Mouse (Mus musculus) midbrain, embryonic 15.5 days (tissue): ENCODE results near the gene Sde2. TPM values are rescaled to one million over a fixed set of nuclear protein-coding genes. Genes with fewer than 3 reads are reported as not detected.
A peak's percentile ranks its signal among the peaks of the same experiment; 100 is the strongest.

Experiments used
- ATAC-seq: fragments of 200-750 bp; cut with Nextera tagmentation; replicated peaks from 2 replicates; pipeline ENCODE4 v1.8.0; 2017; ENCODE audit warnings: moderate TSS enrichment
- H3K27ac ChIP-seq: fragments of 300-500 bp; sonication (generic); 2 replicates; pipeline ENCODE4 v1.5.1; 2015; ENCODE audit warnings: mild to moderate bottlenecking, inconsistent platforms
- H3K27me3 ChIP-seq: fragments of 300-500 bp; sonication (generic); replicated peaks from 2 replicates; pipeline ENCODE4 v1.6.1; 2015; ENCODE audit warnings: inconsistent platforms
- H3K36me3 ChIP-seq: fragments of 300-500 bp; sonication (generic); replicated peaks from 2 replicates; pipeline ENCODE4 v1.6.1; 2015; ENCODE audit warnings: inconsistent platforms
- H3K4me1 ChIP-seq: fragments of 300-500 bp; sonication (generic); 2 replicates; pipeline ENCODE4 v1.6.1; 2015; ENCODE audit warnings: inconsistent platforms
- H3K4me2 ChIP-seq: fragments of 300-500 bp; sonication (generic); 2 replicates; pipeline ENCODE4 v1.6.1; 2015; ENCODE audit warnings: inconsistent platforms, mild to moderate bottlenecking, moderate library complexity
- H3K4me3 ChIP-seq: fragments of 300-500 bp; sonication (generic); 2 replicates; pipeline ENCODE4 v1.5.1; 2015; ENCODE audit warnings: mild to moderate bottlenecking, inconsistent platforms
- H3K9ac ChIP-seq: fragments of 300-500 bp; sonication (generic); 2 replicates; pipeline ENCODE4 v1.6.1; 2015; ENCODE audit warnings: mild to moderate bottlenecking, inconsistent platforms
- H3K9me3 ChIP-seq: fragments of 300-500 bp; sonication (generic); 2 replicates; pipeline ENCODE4 v1.6.1; 2016; ENCODE audit warnings: inconsistent platforms
- WGBS: fragments of 180-500 bp; shearing (Covaris S2); methylation state at CpG from one replicate; pipeline ENCODE4 v1.1.7; 2015; ENCODE audit warnings: mixed read lengths; 5-methylcytosine and 5-hydroxymethylcytosine counted together
- polyA plus RNA-seq: library from polyadenylated mRNA; unstranded; fragments of >200 nt; fragmentation: Nextera tagmentation; extraction: Ambion mirVana; gene quantifications from 2 replicates; pipeline ENCODE4 v1.2.1, GENCODE M21; 2015

The Sde2 gene
- 29.0 and 30.9 TPM in 2 replicates for polyA plus RNA-seq

DNA sequence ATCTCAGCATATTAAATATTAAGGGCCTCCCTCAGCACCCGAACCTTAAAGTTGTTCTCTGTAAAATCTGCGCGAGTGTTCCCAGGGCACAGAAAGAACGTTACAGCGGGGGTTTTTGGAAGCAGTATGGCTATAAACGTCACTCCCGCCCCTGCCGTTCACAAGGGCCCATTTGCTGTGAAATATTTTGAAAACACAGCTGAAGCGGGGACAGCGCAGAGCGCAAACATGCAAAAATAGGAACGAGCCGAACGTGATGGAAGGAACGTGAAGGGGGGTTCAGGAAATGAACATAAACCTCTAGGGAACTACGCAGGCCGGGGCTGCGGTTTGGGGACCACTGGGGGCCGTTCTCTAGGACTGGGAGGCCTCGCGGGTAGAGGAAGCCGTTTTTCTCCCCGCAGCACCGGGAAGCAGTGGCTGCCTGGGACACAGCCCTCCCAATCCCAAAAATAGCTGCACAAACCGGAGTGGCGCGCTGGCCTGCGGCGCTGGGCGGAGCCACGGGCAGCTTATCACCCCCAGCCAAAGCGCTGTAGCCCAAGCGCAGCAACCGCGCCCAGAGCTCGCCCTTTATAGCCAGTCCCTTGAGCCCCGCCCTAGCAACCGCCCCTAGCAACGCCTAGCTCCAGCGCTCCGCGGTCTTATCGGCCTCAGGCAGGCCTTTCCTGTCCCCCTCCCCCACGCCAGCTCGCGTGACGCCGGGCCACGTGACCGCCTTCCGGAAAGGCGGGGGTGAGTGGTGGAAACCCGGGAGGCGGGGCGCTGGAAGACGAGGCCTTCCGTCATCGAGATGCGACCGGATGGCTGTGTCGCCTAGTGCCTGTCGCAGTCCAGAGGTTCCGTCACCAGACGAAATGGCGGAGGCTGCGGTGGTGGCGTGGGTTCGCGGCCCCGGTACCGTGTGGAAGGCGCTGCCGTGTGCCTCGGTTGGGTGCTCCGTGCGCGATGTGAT is at the start of gene Sde2:
Gene Sde2 (plus strand): TSS at position 812 of the 955 bp plus-strand sequence.
- H3K4me2 ChIP-seq: peak within 1 kb of the TSS; percentile 75
- peaks cover 46% of the 10 kb centered on the region for H3K4me1 ChIP-seq
- peak within 1 kb of the TSS; percentile 99 for H3K27ac ChIP-seq
- no peaks in the 10 kb centered on the region for H3K36me3 ChIP-seq
- H3K4me3 ChIP-seq: peak within 1 kb of the TSS; percentile 75
- no peaks in the 10 kb centered on the region for H3K9me3 ChIP-seq
- WGBS: under 1% methylated on average over 77 of the region's 77 CpGs
- H3K9ac ChIP-seq: peak within 1 kb of the TSS; percentile 77
- peak; percentile 95 for ATAC-seq
- H3K27me3 ChIP-seq: no peaks in the 10 kb centered on the region

DNA sequence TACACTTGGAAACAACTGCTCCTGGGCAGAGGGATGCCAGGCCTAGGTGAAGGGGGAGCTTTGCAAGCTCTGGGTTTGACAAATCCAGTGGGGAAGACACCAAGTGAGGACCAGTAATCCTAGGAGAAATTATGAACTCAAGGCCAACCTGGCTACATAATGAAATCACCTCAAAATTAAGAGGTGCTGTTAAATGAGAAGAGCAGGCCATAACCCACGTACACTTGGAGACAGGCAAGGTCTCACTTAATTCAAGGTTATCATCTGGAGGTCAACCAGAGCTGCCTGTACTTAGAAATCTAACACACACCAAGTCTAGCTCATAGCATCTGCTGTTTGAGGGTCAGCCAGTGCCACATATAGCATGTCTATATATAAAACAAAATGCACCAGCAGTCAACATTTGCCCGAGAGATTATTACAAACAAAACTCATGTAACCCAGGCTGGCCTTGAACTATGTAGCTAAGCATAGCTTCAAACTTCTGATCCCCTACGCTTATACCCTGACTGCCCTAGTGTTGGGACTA is 49.4 kb upstream of the Sde2 start:
- Histone ChIP-seq H3K27me3 (no peaks in the 10 kb centered on the region), H3K27ac (no peak overlapping the region), H3K9me3 (no peaks in the 10 kb centered on the region), H3K4me1 (peaks cover 8% of the 10 kb centered on the region), H3K4me2 (no peak overlapping the region), H3K9ac (no peak overlapping the region), H3K4me3 (no peak overlapping the region), H3K36me3 (peaks cover 35% of the 10 kb centered on the region)
- 86% methylated on average over 3 of the region's 3 CpGs for WGBS
- ATAC-seq: peak; percentile 33

DNA sequence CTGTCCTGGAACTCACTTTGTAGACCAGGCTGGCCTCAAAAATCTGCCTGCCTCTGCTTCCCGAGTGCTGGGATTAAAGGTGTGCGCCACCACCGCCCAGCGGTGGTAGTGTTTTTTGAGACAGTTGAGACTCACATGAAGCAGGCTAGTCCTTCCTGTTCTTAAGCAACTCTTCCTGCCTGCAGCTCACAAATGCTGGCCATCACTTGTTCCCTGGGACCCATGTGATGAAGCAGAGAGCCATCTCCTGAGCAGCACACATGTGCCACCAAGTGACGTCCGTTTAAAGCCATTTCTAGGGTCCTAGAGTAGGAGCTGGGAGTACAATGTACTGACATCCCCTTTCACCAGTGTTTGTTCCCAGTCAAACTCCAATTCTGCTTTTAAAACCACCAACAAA is 47.0 kb upstream of the Sde2 start:
- Histone ChIP-seq H3K4me3 (no peak overlapping the region), H3K9me3 (no peaks in the 10 kb centered on the region), H3K27me3 (no peaks in the 10 kb centered on the region), H3K36me3 (peaks cover 55% of the 10 kb centered on the region), H3K4me1 (peaks cover 20% of the 10 kb centered on the region), H3K9ac (no peak overlapping the region), H3K4me2 (no peak overlapping the region), H3K27ac (no peak overlapping the region)
- ATAC-seq: no peak
- 92% methylated on average over 6 of the region's 6 CpGs for WGBS

DNA sequence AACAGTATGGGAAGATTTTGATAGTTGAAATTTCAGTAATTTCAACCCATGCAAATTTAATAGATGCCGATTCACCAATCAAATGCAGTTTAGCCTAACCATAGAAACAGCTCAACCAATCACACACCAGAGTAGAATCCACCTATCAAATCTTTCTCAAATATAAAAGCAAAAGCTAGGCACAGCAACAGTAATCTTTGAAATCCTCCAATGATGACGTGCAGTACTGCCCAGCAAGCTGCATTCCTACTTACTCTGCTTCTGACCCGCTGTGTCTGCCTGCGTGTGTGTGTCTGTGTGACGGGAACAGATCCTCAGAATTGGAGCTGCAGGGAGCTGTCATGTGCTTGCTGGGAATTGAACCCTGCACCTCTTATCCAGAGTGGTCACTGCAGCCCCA is 42.1 kb upstream of the Sde2 start:
- no peak for ATAC-seq
- H3K4me3 ChIP-seq: no peak overlapping the region

DNA sequence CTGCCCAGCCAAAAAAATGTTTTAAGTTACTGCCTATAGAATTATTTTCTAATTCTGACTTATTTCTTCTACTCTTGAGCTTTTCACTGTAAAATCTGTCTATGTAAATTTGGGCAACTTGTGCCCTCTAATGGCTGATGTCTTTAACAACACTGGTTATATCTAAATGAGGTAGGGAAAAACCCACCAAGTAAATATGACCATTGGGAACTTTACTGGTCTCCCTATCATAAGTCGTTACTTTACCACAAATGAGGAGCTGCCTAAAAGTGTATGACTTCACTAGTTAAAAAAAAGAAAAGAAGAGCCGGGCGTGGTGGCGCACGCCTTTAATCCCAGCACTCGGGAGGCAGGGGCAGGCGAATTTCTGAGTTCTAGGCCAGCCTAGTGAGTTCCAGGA is 40.0 kb upstream of the Sde2 start:
- WGBS: 70% methylated on average over 7 of the region's 7 CpGs
- H3K4me1 ChIP-seq: peaks cover 57% of the 10 kb centered on the region
- H3K9ac ChIP-seq: 0 out of 2 replicates have a peak overlapping the region, but pooled peaks have one; percentile 21

More for the DNA sequence above, 42.1 kb upstream of the Sde2 start:
- Histone ChIP-seq H3K27ac (no peak overlapping the region), H3K36me3 (peaks cover 56% of the 10 kb centered on the region), H3K9me3 (no peaks in the 10 kb centered on the region), H3K4me1 (peaks cover 43% of the 10 kb centered on the region), H3K27me3 (no peaks in the 10 kb centered on the region), H3K9ac (no peak overlapping the region), H3K4me2 (no peak overlapping the region)
- WGBS: 69% methylated on average over 5 of the region's 5 CpGs

DNA sequence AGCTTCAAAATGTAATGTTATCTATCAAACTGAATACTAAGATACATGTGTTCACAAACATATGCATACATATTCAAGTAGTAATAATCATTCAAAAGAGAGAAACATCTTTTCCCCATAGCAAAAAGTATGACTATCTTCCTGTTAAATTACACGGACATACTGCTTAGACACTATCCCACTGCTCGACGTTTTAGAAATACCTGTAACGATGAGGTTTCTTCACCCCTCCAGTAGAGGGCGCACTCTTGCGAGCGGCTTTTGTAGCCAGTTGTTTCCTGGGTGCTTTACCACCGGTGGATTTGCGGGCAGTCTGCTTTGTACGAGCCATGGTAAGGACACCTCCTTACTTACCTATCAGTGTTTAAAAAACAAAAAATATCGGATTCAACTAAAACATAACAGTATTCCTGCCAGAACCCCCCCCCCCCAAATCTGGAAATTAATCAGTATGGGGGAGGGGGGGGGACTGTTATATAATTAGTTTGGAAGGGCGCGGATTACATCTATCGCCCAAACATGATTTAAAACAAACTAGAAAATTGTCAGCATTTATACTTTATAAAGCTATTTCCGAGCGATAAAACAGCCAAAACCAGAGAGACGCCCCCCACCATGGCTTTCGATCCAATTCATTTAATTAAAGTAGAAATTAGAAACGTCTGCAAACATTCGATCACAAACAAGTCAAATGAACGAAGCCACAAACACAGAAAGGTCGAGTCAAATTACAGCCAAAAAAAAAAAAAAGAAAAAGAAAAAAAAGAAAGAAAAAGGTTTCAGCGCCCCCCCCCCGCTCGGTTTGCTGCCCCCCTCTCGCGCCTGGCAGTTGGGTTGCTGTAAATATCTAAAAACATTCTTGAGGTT is 39.1 kb upstream of the Sde2 start:
- Histone ChIP-seq H3K4me3 (peak overlapping the region; percentile 98), H3K4me2 (peak overlapping the region; percentile 56), H3K9ac (peak overlapping the region; percentile 98), H3K27ac (peak overlapping the region; percentile 100), H3K4me1 (peaks cover 52% of the 10 kb centered on the region), H3K9me3 (no peaks in the 10 kb centered on the region), H3K27me3 (no peaks in the 10 kb centered on the region), H3K36me3 (peaks cover 26% of the 10 kb centered on the region)
- no peak for ATAC-seq
- WGBS: 4% methylated on average over 27 of the region's 27 CpGs

More for the DNA sequence above, 40.0 kb upstream of the Sde2 start:
- H3K27me3 ChIP-seq: no peaks in the 10 kb centered on the region
- peak overlapping the region; percentile 98 for H3K4me3 ChIP-seq
- peaks cover 35% of the 10 kb centered on the region for H3K36me3 ChIP-seq
- peak overlapping the region; percentile 56 for H3K4me2 ChIP-seq
- ATAC-seq: no peak
- H3K27ac ChIP-seq: no peak overlapping the region
- H3K9me3 ChIP-seq: no peaks in the 10 kb centered on the region

DNA sequence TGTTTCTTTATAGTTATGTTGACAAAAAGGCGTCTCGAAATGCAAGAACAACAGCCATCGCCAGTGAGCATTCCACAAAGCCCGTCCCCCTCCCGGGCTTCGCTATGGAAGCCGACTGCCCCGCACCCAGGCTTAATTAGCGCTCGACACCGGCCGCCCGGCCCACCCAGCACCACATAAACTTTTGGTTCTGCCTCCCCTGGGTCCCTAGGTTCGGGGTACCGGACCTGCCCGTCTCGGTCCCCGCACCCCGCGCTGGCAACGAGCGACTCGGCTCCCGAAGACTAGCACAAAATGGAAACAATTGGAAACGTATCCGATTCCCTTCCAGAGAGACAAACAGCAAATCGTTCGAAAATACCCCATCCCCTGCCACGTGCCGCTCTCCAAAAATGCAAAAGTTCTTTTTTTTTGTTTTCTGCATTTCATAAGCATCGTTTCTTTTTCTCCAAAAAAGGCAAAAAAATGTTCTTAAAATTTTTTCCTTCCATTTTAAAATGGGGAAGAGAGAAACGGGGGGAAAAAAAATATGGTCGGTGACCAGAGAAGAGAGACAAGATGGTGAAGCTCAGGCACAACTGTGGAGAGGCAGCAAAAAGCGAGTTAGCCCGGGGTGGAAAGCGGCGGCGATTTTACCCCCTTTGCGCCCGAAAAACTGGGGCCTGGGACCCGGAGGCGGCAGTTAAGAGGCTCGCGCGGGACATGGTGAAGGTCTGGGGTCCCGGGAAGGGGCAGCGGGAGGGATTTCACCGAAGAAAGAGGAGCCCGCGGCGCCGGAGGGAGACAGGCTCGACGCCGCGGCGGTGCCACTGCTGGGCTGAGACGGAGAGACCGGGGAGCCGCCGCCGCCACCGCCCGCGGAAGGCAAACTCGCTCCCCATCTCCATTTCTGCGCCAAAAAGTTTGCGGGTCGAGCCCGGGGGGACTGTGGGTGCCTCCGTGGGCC is 38.2 kb upstream of the Sde2 start:
- no peaks in the 10 kb centered on the region for H3K27me3 ChIP-seq
- no peaks in the 10 kb centered on the region for H3K9me3 ChIP-seq
- peak overlapping the region; percentile 98 for H3K4me3 ChIP-seq
- H3K4me2 ChIP-seq: peak overlapping the region; percentile 56
- under 1% methylated on average over 71 of the region's 71 CpGs for WGBS
- H3K27ac ChIP-seq: peak overlapping the region; percentile 100
- ATAC-seq: peak; percentile 38
- peaks cover 50% of the 10 kb centered on the region for H3K4me1 ChIP-seq
- H3K36me3 ChIP-seq: peaks cover 17% of the 10 kb centered on the region
- peak overlapping the region; percentile 98 for H3K9ac ChIP-seq

DNA sequence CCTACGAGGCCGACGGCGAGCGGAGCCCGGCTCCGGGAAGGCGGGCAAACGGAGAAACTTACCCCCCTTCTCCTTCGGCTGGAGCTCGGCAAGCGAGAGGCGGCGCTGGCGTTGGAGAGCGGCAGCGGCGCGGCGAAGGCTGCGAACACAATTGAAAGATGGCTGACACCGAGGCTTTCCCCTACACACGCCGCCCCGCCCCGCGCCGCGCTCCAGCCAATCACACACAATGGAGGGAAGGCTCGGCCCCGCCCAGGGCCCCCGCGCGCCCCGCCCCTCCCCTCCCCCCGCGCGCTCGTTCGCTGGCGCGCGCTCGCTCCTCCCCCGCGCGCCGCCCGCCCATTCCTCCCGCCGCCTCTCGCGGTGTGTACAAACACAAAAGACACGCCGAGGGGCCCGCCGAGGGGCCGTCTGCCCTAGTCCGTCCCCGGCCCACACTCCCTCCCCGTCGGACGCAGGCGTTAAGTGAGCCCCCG is 37.5 kb upstream of the Sde2 start:
- Histone ChIP-seq H3K36me3 (peaks cover 12% of the 10 kb centered on the region), H3K4me1 (peaks cover 44% of the 10 kb centered on the region), H3K27me3 (no peaks in the 10 kb centered on the region), H3K9ac (peak overlapping the region; percentile 98), H3K4me3 (peak overlapping the region; percentile 98), H3K27ac (peak overlapping the region; percentile 100), H3K9me3 (no peaks in the 10 kb centered on the region), H3K4me2 (peak overlapping the region; percentile 56)
- 1% methylated on average over 65 of the region's 65 CpGs for WGBS
- ATAC-seq: peak; percentile 95

DNA sequence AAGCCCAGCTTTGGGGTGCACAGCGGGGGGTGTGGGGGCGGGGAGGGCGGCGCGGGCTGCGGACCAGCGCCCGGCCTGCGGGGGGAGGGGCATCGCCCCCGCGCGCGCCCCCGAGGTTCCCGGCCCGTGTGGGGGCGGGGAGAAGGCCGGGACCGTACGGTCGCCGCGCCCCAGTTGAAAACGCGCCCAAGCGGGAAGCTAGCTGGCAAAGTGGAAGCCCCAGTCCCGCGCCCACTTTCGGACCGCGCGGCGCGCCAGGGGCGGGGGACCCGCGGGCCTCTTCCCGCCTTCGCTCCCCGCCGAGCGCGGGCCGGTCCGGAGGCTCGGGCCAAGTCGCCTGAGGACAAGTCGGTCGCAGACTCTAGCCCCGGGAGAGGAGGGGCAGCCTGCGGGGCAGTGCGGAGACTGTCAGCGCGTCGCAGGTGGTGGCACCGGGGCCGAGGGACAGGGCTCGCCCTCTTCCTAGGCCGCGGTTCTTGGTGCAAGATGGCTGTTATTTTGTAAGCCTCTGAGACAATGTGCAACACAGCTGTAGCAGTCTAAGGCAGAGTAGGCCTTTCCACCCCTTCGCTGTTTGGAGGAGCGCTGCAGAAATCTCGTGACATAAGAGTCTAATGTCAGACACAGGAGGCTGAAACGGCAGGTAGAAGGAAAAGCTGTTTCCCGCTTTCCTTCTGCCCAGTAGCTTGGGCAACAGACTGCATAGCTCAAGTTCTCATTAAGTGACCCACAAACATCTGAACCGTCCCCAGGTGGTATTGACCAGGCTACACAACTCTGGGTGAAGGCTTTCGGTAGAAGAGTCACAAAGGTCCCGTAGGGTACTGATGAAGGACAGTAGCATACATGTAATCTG is 36.8 kb upstream of the Sde2 start, which contains the start of gene H3f3a:
Gene H3f3a (minus strand): TSS at position 59 of the 856 bp plus-strand sequence.
- WGBS: 2% methylated on average over 60 of the region's 69 CpGs
- Histone ChIP-seq H3K4me2 (peak within 1 kb of the TSS; percentile 56), H3K27ac (peak within 1 kb of the TSS; percentile 100), H3K4me3 (peak within 1 kb of the TSS; percentile 98), H3K36me3 (peaks cover 7% of the 10 kb centered on the region), H3K9me3 (no peaks in the 10 kb centered on the region), H3K4me1 (peaks cover 40% of the 10 kb centered on the region), H3K9ac (peak within 1 kb of the TSS; percentile 98), H3K27me3 (no peaks in the 10 kb centered on the region)
- ATAC-seq: peak; percentile 79

DNA sequence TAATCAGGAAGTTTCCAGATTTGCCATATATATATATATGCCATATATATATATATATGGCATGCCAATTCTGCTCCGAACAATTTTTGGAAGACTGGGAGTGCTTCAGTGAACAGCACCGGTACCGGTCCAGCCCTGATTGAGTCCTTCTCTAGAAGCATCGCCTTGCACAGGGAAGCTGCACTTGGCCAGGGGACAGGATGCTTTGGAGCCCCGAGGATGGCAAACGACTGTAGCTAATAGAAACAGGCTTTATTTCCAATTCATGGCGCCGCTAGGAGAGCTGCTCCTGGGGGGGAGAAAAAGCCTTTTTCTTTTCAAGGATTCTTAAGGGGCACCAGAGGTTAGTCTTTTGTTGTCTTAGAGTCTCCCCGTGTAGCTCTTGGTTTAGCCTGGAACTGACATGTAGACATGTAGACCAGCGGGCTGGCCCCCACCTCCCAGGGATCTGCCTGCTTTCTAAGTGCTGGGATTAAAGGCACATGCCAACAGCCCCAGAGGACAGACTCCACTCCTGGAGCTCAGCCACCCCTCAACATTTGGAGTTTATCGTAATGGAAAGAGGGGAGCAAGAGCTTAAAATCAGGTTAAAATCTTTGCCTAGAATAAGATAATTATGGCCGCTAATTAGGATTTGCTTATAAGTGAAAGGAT is 35.4 kb upstream of the Sde2 start:
- H3K9ac ChIP-seq: peak overlapping the region; percentile 2; the same call in 1 of the 2 replicates
- no peaks in the 10 kb centered on the region for H3K9me3 ChIP-seq
- H3K27ac ChIP-seq: peak overlapping the region; percentile 100
- 0 out of 2 replicates have a peak, but pooled peaks cover 1% of the 10 kb centered on the region for H3K36me3 ChIP-seq
- no peaks in the 10 kb centered on the region for H3K27me3 ChIP-seq
- peak overlapping the region; percentile 7; the same call in 1 of the 2 replicates for H3K4me3 ChIP-seq
- WGBS: 22% methylated on average over 12 of the region's 12 CpGs
- peak overlapping the region; percentile 53 for H3K4me2 ChIP-seq
- H3K4me1 ChIP-seq: peaks cover 26% of the 10 kb centered on the region
- no peak for ATAC-seq
